10 mouse cellular contexts compared by ENCODE assay signal in the genomic region with DNA sequence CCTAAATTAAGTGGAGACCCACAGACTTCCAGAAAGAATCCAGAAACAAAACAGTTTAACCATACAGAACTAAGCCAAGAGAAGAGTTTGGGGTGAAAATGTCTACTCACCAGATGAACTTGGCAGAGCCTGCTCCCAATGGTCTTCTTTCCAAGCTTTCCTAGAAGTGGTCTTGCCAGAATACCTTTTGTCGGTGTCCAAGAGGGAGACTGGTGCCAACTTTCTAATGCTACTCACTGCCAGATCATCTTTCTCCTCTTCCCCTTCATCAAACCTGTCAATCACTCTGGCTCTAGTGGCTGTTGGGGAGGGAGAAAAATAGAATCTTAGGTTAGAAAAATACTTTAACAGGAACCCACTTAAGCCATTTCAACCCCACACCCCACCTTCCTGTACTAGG. TPM values are rescaled to one million over a fixed set of nuclear protein-coding genes. Genes with fewer than 3 reads are reported as not detected.
DNase-seq lines count a peak whose midpoint lies in the region; ATAC-seq lines count a peak whose summit lies in the region.
"Had no signal": no experiment of that assay in that cellular context is flagged by ENCODE, and none has a peak within 500 bp of the region (broad histone marks: within the 10 kb centered on the region; RNA-seq: fewer than 3 reads in every experiment).

No protein-coding gene starts in this region.

- H3K36me3 ChIP-seq in hindbrain, embryonic 10.5 days, result peaks cover 37% of the 10 kb centered on the region
- peaks cover 3% of the 10 kb centered on the region; the same call in 1 of the 2 replicates for H3K36me3 ChIP-seq in hindbrain, embryonic 11.5 days (ENCODE audit: control insufficient read depth, insufficient read depth, low read length)
- H3K36me3 ChIP-seq in embryonic facial prominence, embryonic 12.5 days, result peaks cover 10% of the 10 kb centered on the region
- H3K36me3 ChIP-seq in intestine, embryonic 15.5 days, result 0 out of 2 replicates have a peak, but pooled peaks cover 6% of the 10 kb centered on the region
- peaks cover 2% of the 10 kb centered on the region; the same call in 1 of the 2 replicates for H3K36me3 ChIP-seq in midbrain, embryonic 15.5 days (replicated peaks)

- H3K4me2 ChIP-seq in hindbrain, embryonic 11.5 days (replicated peaks; ENCODE audit: low read depth, low read length), result no peak overlapping the region
- H3K4me2 ChIP-seq in embryonic facial prominence, embryonic 12.5 days (replicated peaks), result peak overlapping the region; percentile 85
- peak overlapping the region; percentile 88 for H3K4me2 ChIP-seq in intestine, embryonic 15.5 days (replicated peaks)
- peak overlapping the region; percentile 91; the same call in 1 of the 2 replicates for H3K4me2 ChIP-seq in midbrain, embryonic 15.5 days

- no peak overlapping the region for H3K27ac ChIP-seq in hindbrain, embryonic 10.5 days
- no peak overlapping the region for H3K27ac ChIP-seq in hindbrain, embryonic 11.5 days (ENCODE audit: low read depth, low read length)
- no peak overlapping the region for H3K27ac ChIP-seq in embryonic facial prominence, embryonic 12.5 days
- H3K27ac ChIP-seq in intestine, embryonic 15.5 days, result no peak overlapping the region
- H3K27ac ChIP-seq in midbrain, embryonic 15.5 days, result no peak overlapping the region

- peaks cover 32% of the 10 kb centered on the region for H3K27me3 ChIP-seq in hindbrain, embryonic 10.5 days (ENCODE audit: insufficient read depth, poor library complexity, severe bottlenecking)
- peaks cover 25% of the 10 kb centered on the region for H3K27me3 ChIP-seq in hindbrain, embryonic 11.5 days (ENCODE audit: control insufficient read depth, insufficient read depth, low read length)
- peaks cover 25% of the 10 kb centered on the region for H3K27me3 ChIP-seq in embryonic facial prominence, embryonic 12.5 days
- H3K27me3 ChIP-seq in intestine, embryonic 15.5 days (replicated peaks), result peaks cover 26% of the 10 kb centered on the region
- peaks cover 20% of the 10 kb centered on the region for H3K27me3 ChIP-seq in midbrain, embryonic 15.5 days (replicated peaks)

- no peak for DNase-seq in hindbrain, embryonic 10.5 days (ENCODE audit: low spot score)
- DNase-seq in hindbrain, embryonic 11.5 days (ENCODE audit: low spot score), result no peak
- DNase-seq in embryo, embryonic 10 days (ENCODE audit: low spot score), result no peak
- no peak for DNase-seq in yolk sac, embryonic 10.5 days (ENCODE audit: low spot score)
- no peak for DNase-seq in kidney, postnatal 14 days
- DNase-seq: thymus, postnatal 25 days had no signal

- peak overlapping the region; percentile 73; the same call in 1 of the 2 replicates for H3K4me3 ChIP-seq in hindbrain, embryonic 10.5 days
- H3K4me3 ChIP-seq in hindbrain, embryonic 11.5 days (ENCODE audit: low read depth, low read length), result no peak overlapping the region
- H3K4me3 ChIP-seq in embryonic facial prominence, embryonic 12.5 days, result no peak overlapping the region
- no peak overlapping the region for H3K4me3 ChIP-seq in intestine, embryonic 15.5 days (replicated peaks)
- no peak overlapping the region for H3K4me3 ChIP-seq in midbrain, embryonic 15.5 days

- no peak for ATAC-seq in hindbrain, embryonic 11.5 days (ENCODE audit: low FRiP score)
- ATAC-seq in embryonic facial prominence, embryonic 12.5 days (ENCODE audit: insufficient number of reproducible peaks, insufficient read depth, low FRiP score, low TSS enrichment), result no peak
- no peak for ATAC-seq in intestine, embryonic 15.5 days
- no peak for ATAC-seq in midbrain, embryonic 15.5 days (replicated peaks)
- ATAC-seq: Patski had no signal

- H3K9ac ChIP-seq in hindbrain, embryonic 11.5 days (ENCODE audit: low read depth, low read length), result no peak overlapping the region
- H3K9ac ChIP-seq in embryonic facial prominence, embryonic 12.5 days, result no peak overlapping the region
- H3K9ac ChIP-seq in intestine, embryonic 15.5 days, result no peak overlapping the region
- H3K9ac ChIP-seq in midbrain, embryonic 15.5 days, result no peak overlapping the region

- peaks cover 22% of the 10 kb centered on the region for H3K4me1 ChIP-seq in hindbrain, embryonic 10.5 days (replicated peaks)
- no peaks in the 10 kb centered on the region for H3K4me1 ChIP-seq in hindbrain, embryonic 11.5 days (replicated peaks; ENCODE audit: control insufficient read depth, insufficient read depth, low read length)
- H3K4me1 ChIP-seq in embryonic facial prominence, embryonic 12.5 days, result peaks cover 9% of the 10 kb centered on the region; the same call in 1 of the 2 replicates
- no peaks in the 10 kb centered on the region for H3K4me1 ChIP-seq in intestine, embryonic 15.5 days (replicated peaks)
- H3K4me1 ChIP-seq in midbrain, embryonic 15.5 days, result peaks cover 21% of the 10 kb centered on the region

- no peaks in the 10 kb centered on the region for H3K9me3 ChIP-seq in hindbrain, embryonic 10.5 days
- no peaks in the 10 kb centered on the region for H3K9me3 ChIP-seq in hindbrain, embryonic 11.5 days (ENCODE audit: control insufficient read depth, low read length)
- no peaks in the 10 kb centered on the region for H3K9me3 ChIP-seq in embryonic facial prominence, embryonic 12.5 days
- H3K9me3 ChIP-seq in intestine, embryonic 15.5 days, result no peaks in the 10 kb centered on the region
- H3K9me3 ChIP-seq in midbrain, embryonic 15.5 days, result no peaks in the 10 kb centered on the region

- WGBS in hindbrain, embryonic 10.5 days, result 83% methylated on average over 1 of the region's 1 CpGs
- WGBS in hindbrain, embryonic 11.5 days, result 100% methylated on average over 1 of the region's 1 CpGs
- 82% methylated on average over 1 of the region's 1 CpGs for WGBS in embryonic facial prominence, embryonic 12.5 days
- 91% methylated on average over 1 of the region's 1 CpGs for WGBS in intestine, embryonic 15.5 days
- 92% methylated on average over 1 of the region's 1 CpGs for WGBS in midbrain, embryonic 15.5 days

RNA-seq across cellular contexts. Expression of a gene that starts 1.3 kb away (rescaled TPM):
- polyA plus RNA-seq in hindbrain, embryonic 10.5 days (2016; fragmentation: Nextera tagmentation; extraction: Ambion mirVana), result 46.8 and 52.1 TPM in 2 replicates
- 59.9 and 64.5 TPM in 2 replicates for polyA plus RNA-seq in hindbrain, embryonic 11.5 days (2014; fragmentation: Nextera tagmentation; extraction: Ambion mirVana)
- polyA plus RNA-seq in embryonic facial prominence, embryonic 12.5 days (2016; fragmentation: Nextera tagmentation; extraction: Ambion mirVana), result 53.8 and 53.9 TPM in 2 replicates
- 61.6 and 63.3 TPM in 2 replicates for polyA plus RNA-seq in intestine, embryonic 15.5 days (2015; fragmentation: Nextera tagmentation; extraction: Ambion mirVana)
- 49.2 and 53.2 TPM in 2 replicates for polyA plus RNA-seq in midbrain, embryonic 15.5 days (2015; fragmentation: Nextera tagmentation; extraction: Ambion mirVana)

RNA-seq across cellular contexts. Expression of a gene that starts 13.3 kb away (rescaled TPM):
- polyA plus RNA-seq in hindbrain, embryonic 10.5 days (2016; fragmentation: Nextera tagmentation; extraction: Ambion mirVana), result 9.8 and 30.5 TPM in 2 replicates
- 53.3 and 57.3 TPM in 2 replicates for polyA plus RNA-seq in hindbrain, embryonic 11.5 days (2014; fragmentation: Nextera tagmentation; extraction: Ambion mirVana)
- 0.55 and 0.60 TPM in 2 replicates for polyA plus RNA-seq in embryonic facial prominence, embryonic 12.5 days (2016; fragmentation: Nextera tagmentation; extraction: Ambion mirVana)
- polyA plus RNA-seq in intestine, embryonic 15.5 days (2015; fragmentation: Nextera tagmentation; extraction: Ambion mirVana), result 0.24 and 0.49 TPM in 2 replicates
- polyA plus RNA-seq in midbrain, embryonic 15.5 days (2015; fragmentation: Nextera tagmentation; extraction: Ambion mirVana), result 36.8 and 43.3 TPM in 2 replicates
